Mouse (Mus musculus): ENCODE measurements at regions not wholly inside any gene's neighbourhood (a gene's known extent, or its start where the extent isn't known, plus 50 kb on each side); places are given as distances from the start of the nearest gene placed in this dataset.

DNA sequence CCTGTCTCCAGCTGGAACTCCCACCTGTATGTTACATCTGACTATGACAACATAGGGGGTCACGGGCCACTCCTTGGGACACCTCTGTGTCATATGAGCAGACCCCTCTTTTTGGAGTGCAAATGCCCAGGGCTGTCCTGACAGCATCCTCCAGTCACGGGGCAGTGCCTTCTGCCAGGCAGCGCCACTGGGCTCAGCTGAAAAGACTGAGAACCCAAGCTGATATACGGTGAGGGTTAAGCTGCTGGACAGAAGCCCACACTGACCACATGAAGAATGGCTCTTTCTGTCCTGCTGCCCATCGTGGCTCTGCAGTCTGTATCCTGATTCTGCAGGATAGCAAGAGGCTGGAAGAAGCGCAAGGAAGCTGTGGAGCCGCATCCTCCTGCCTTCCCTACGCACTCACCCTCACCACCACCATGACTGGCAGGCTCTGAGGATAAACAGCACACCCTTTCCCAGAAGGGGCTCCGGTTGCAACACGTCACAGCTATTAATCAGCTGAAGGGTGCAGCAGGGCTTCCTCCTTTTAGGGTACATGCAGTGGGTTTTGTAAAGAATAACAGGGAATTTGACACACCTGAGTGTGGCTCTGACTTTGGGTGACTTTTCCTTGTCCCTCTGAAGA lies 93.9 kb upstream of the Arntl start:
- DNase-seq (ENCODE audit: low read depth) = no peak

DNA sequence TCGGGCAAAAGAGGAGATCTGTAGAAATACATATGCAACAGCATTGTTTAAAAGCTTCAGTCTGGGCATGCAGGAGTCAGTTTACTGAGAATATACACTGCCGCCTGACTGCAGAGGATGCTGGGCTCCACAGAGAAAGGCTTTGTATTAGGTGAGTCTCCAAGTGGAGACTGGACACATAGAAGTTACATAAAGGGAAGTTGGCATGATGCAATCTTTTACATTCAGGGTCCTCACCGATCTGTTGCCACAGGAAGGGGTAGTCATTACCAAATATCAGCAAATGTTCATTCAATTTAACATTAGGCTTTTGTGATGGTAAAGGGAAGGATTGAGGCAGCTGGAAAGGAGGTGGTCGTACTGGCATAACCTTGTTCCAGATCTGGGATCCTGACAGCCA lies 89.7 kb upstream of the Arntl start:
- no peak for DNase-seq (ENCODE audit: low read depth)

DNA sequence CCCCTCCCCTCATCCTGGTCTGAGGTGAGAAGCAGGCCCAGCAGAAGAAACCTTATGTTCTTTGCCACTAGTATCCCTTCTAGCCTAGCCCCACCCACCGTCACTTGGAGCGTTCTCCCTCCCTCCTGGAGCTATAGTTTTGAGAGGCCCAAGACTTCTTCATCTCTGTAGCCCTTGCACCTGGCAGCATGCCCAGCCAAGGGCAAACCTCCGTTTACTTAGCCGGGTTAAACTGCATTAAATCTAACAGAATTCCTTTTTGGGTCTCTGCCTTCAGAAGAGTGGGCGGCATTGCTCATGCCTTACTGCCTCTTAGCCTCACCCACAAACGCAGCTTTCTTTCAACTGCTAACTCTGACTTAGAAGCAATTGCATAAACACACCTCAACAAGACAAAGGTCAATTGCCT lies 85.3 kb upstream of the Arntl start:
- peak; percentile 42 for DNase-seq (ENCODE audit: low read depth)

DNA sequence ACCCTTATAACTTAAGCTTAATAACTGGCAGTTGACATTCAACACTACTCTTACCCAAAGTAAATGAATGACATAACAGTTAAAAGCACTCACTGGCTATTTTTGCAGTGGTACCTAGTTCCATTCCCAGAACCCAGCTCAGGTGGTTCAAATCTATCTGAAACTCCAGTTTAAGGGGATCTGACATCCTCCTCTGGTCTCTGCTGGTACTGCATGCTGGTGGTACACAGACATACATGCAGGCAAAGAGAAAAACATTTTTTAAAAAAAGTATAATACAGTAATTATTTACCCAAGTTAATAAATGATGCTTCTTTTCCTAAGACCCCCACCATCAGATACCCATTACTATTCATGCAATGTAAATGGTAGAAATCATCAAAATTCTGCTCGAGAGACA lies 81.3 kb upstream of the Arntl start:
- no peak for DNase-seq (ENCODE audit: low read depth)

DNA sequence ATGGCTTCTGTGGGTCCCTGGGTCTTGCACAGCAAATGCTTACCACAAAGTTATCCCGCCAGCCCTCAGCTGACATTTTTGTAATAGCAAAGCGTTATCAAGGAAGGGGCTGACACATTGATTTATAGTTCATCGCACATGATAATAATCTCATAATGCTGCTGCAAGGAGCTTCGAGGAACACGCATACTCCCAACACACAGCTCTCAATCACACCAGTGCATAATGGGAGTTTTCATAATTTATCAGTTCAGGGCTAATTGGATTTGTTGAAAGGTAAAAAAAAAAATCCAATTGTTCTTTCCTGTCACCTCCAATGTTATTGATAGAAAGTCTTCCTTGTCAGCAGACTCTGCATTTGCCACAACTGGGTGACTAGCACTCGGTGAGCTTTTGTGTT lies 76.7 kb upstream of the Arntl start:
- DNase-seq (ENCODE audit: low read depth) = no peak

DNA sequence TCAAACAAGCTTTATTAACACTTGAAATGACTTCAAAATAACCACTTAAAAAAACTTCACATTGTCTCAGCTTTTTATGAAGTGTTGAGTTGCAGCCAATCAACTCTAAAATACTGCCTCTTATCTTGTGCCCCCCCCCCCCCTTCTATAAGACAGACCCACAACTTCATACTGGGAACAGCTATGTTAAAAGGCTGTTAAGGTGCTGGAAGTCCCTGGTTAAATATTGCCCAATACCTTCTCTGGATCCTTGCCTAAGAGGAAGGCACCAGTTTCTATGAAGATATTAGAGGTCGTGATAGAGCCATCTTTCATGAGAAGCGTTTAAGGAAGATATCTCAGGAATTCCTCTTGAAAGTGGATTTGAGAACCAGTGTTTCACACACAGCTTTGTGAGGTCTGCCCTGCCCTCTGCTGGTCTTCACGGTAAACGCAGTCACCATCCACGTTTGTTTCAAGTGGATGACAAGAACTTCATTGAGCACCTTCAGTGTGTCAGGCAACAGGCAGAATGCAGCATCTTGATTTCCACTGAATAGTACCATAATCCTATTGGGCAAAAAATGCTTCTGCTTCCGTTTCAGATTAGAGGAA lies 75.2 kb upstream of the Arntl start:
- DNase-seq (ENCODE audit: low read depth) = peak; percentile 70

DNA sequence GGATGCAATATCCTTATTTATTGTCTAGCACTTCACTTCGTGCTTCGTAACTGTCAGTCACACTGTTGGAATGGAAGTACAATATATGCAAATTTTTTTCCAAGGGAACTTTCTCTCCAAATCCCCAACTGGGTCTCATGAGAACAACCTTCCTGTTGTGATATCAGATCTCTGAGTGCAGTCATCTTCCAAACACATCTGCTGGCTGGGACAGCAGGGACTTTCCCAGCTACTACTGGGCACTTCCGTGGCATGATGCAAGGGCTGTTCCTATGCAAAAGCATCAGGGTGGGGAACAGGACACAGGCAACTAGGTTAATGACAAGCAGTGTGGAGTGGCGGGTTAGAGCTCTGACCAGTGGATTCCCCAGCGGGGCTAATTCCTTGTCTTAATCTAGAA lies 73.4 kb upstream of the Arntl start:
- no peak for DNase-seq (ENCODE audit: low read depth)

DNA sequence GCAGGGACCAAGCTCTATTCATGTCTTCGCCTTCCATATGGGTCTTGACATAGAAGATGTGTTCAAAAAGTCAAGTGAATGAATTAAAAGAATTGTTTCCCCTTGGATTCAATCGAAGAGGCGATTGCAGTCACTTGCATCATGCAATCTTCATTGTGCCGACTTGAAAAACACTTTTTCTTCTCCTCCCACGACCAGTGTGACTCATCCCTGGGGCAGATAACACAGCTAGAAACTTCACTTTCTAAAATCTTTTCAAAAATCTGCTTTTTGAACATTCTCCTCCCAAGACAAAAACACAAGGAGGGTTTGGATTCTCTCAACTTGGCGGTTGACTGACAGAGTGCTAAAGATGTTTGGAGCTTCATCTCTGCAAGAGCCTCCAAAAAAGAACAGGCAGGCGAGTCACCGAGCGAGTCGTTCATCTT lies 67.2 kb upstream of the Arntl start:
- peak; percentile 63 for DNase-seq (ENCODE audit: low read depth)

DNA sequence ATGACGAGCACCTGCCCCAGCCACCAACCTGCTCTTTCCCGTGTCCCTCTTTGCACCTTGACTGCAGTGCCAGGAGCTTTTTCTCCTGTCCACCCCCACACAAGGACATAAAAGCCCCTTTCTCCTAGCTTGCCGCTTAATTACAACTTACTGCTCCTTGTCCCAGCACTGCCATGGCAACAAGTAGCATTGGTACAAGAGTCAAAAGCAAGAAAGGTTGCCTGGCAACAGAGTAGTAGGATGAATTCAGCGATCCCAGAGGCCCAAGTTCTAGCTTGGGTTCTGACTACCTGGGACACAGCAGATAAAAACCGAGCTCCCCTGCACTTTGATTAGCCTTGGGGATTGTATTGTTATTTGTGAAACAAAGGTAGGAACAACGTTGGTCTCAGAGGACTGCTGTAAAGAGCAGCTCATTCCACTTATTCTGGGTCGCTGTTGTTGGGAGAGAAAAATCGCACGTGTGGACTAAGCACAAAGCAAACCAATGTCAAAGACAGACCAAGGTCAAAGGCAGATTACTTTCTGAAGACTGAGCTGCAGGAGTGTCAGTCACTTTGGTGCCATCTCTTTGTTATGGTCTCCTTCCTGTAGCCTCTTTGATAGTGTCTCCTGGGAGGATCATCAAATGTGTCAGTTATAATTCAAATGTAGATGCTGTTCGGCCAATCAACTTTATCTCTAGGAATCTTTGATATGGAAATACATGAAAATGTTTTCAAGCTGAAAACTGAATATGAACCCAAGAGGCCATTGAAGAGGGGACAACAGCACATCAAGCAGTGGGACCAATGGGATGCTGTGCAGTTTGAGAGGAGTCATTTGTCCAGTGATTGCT lies 65.2 kb upstream of the Arntl start:
- no peak for DNase-seq (ENCODE audit: low read depth)

DNA sequence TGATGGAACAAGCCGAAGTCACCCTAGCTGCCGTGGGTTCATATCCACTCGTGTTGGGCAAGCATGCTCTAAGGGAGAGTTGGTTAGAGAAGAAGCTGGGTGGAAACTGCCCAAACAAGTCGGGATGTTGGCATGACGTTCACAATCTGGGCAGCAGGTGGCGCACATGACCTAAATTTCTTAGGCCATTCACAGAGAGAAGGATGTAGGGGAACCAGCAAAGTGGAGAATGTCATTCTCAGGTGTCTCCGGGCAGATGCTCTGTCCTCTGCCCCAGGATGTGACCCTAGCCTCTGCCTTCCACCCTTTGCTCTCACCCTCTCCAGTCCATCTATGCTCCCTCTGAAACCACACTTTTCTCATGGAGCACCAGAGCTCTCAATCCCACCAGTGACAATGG lies 63.7 kb upstream of the Arntl start:
- DNase-seq (ENCODE audit: low read depth) = peak; percentile 74

DNA sequence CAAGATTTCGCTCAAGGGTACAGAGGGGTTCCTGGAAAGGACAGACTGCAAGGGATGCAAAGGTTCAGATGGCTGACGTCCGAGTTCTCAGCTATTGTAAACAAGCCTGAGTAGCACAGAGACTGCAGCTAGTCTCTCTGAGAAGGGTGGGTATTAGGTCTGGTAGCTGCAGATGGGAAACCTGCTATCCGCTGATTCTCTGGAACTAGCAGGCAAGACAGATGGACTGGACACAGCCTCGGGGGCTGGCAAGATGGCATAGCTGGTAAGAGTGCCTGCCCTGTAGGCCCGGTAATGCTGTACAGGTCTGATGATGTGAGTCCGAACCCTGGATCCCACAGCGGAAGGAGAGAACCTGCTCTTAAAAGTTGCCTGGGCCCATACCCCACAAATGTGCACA lies 62.2 kb upstream of the Arntl start:
- DNase-seq (ENCODE audit: low read depth) = no peak

DNA sequence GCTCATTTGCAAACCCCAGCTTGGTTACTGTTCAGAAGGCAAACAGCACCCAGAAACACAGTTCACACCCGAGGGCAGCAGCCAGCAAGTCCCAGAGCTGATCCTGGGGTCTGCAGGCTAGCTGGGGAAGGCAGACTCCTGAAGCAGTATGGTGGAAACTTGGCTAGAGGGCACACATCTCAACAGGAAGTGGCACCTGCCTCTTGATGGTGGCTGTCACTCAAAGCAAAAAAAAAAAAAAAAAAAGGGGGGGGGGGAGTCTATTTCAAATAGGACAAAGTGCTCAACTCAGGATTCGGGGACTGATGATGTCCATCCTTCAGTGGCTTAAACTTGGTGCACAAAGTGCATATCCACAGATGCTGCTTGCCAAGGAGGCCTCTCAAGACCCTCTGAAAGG lies 61.2 kb upstream of the Arntl start:
- no peak for DNase-seq (ENCODE audit: low read depth)

DNA sequence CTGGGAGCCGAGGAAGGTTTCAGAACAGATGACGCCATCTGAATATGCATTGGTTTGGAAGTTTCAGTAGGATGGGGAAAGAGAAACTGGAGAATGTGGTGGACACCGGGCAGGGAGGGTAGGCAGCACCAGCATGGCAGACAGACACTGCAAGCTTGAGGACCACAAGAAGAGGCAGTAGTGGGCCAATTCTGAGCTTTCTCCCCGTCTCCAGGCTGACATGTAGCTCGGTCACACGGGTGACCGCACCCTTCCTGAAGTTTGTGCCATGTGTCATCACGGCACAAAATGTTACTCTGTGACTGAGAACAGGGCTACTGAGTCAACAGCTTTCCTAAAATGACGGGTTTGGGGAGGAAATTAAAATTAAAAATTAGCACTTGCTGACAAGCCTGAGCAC lies 60.7 kb upstream of the Arntl start:
- DNase-seq (ENCODE audit: low read depth) = no peak

DNA sequence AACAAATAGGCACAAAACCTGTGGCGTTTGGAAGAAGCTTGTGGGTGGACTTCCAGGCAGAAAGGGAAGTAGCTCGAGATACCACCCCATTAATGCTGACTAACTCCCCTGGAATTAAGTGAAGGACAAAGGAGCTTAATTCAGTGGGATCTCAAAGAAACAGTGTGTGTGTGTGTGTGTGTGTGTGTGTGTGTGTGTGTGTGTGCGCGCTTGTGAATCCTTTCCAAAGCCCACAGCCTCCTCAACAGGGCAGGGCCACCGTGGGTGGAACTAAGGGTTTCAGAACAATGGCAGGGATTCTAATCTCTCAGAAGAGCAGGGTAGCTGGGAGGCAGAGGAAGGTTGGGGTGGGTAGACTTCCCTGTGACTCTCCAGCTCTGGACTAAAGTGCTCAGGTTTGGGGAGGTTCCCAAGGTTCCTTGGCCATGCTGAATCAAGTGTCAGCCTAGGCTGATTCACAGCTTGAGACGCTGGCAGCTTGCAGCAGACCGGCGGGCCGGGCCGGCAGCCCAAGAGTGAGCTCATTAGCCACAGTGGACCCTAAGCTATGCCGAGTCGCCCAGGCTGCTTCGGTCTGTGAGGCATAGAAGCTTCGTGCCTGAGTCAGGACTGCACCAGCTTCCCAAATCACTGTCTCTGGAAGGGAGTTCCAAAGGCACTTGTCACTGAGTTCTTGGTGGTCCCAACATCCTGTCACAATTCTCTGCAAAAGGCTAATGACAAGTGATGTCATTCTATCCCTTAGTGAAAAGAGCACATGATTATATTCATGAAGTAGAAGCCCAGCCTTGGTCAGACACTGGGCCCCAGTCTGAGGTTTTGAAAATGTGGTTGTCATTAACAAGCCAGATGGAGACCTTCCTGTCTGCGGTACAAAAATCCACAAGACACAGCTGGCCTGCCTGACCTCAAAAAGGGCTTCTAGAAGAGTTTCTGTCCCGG lies 59.6 kb upstream of the Arntl start:
- DNase-seq (ENCODE audit: low read depth) = peak; percentile 98

DNA sequence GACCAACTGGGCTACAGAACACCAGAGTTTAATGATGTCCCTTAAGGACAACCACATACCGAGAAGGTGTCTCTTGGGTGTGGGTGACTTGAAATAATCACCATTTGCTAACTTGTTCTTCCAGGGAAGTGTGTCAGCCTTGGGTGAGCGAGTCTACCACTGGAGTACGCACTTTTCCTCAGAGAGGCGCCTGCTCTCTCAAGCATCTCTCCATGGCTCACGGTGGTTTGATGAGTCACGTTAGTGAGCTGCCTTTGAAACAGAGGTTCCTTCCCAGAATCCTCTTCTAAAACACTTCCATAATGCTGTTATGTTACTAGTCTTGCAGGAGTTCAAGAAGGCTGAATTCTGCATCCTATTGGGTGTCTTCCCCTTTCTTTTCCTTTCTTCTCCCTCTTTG lies 58.6 kb upstream of the Arntl start:
- no peak for DNase-seq (ENCODE audit: low read depth)

DNA sequence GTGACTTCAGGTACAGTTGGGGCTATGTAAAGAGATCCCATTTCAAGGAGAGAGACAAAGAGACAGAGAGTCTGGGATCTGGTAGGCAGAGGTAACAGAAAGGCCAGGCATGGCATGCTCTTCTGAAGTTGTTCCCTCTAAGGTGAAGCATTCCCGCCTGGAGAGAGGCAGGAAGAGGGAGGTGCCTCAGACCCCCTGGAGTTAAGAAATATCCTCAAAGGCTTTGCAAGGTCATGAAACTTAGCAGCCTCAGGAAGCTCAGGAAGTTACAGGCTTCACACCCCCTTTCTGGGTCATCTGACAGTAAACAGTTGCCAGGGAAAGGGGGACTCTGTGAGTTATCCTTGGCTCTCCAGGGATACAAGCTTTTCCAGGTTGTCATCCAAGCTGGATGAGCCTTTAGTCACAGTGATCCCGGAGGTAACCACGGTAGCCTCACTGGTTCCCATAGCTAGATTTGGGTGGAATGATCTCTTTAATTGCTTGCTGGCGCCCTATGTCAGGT lies 57.2 kb upstream of the Arntl start:
- no peak for DNase-seq (ENCODE audit: low read depth)

DNA sequence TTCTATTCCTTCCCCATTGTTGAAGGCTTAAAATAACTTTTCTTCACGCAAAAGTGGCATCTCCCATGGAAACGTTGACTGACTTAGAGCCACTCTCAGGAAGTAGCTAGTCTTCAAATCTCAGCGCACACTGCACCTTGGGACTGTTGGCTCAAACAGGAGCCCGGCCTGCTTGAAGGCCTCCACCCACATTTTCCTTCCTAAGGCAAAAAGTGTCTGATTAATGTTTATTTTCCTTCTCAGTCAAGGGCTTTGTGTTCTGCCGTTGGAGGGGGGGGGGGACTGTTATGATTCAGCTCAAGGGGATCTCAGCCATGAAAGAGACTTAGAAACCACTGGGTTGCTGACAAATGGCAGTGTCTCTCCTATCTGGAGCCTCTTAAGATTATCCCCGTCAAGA lies 56.5 kb upstream of the Arntl start:
- DNase-seq (ENCODE audit: low read depth) = no peak

DNA sequence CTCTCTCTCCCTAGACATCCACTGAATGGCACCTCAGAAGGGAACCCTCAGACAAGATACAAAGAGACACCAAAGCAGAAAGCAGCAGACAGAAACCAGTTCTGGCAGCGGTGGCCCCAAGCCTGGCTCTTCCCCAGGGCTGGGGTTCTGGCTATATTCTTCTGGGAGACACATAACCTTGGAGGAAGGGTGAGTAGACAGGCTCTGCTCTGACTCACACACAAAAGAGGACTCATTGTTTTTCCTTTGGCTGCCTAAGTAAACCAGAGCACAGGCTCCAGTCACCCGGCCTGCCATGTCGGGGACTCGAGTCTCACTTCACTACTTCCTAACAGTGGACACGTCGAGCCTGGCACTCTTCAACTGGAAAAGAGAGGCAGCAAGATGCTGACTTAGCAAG lies 55.8 kb upstream of the Arntl start:
- DNase-seq (ENCODE audit: low read depth) = no peak

DNA sequence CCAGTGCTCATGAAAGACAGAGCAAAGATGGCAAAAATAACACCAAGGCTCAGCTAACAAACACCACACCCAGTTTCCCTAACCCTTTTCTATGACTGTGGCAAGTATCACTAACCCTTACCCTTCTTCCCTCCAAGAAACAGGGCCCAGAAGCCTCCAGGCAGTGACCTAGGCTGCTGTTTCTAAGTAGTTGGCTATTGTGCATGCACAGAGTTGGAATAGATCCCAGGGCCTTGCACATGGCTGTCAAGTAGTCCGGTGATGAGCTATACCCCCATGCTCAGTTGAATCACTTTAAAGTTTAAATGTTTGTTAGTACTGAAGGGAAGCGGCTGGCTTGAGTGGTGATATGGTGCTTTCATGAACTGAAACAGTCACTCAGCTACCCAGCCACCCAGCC lies 53.9 kb upstream of the Arntl start:
- DNase-seq (ENCODE audit: low read depth) = no peak

DNA sequence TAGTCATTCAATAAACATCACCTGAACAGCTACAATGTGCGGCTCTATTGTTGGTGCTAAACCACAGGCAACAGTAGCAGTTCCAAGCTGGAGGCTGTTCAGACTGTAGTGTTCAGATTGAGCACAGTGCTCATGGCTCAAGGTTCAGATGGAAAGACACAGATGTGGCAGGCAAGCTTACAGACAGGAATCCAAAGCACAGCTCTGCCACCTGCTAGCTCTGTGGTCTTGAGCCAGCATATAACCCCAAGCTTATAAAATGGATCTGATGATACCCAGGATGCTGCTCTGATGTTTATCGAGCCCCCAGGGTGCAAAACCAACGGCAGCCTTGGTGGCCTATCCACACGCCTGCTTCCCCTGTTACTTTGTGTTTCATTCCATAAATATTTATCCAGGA lies 53.2 kb upstream of the Arntl start:
- DNase-seq (ENCODE audit: low read depth) = no peak

DNA sequence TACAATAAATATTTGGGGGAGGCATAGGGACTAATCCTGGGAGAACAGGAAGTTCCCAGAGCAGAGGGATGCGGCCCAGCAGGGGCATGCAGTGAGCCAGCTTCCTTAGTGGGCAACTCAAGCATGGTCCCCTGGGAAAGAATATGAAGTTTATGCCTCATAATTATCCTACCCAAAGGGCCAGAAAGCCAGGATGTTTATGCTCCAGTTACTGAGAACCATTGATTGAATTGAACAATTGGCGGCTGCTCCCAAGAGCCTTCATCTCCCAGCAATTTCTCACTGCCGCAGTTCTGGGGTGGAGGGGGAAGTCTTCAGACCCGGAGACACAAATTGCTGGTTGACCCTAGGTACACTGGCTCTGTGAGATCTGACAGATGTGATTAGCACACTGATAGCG lies 50.9 kb upstream of the Arntl start:
- DNase-seq (ENCODE audit: low read depth) = no peak

Data from fibroblast of lung, adult 2 months (primary cell).